Mouse (Mus musculus) bone marrow macrophage, adult 2 months (primary cell): Measurements from ENCODE around the gene Ceacam20. TPM values are rescaled to one million over a fixed set of nuclear protein-coding genes. Genes with fewer than 3 reads are reported as not detected.
"Not testable (repeated sequence)": the region's sequence is repeated elsewhere in the genome, so short reads cannot be mapped to it uniquely, and the experiment has no call there.

Experiments used
- H3K27ac ChIP-seq: 2 replicates; pipeline ENCODE4 v1.5.1; 2012; ENCODE audit warnings: low read depth, low read length; ENCODE audit not compliant: insufficient read depth
- H3K4me1 ChIP-seq: 2 replicates; pipeline ENCODE4 v1.6.1; 2012; ENCODE audit warnings: low read length; ENCODE audit not compliant: control insufficient read depth, insufficient read depth
- H3K4me3 ChIP-seq: 2 replicates; pipeline ENCODE4 v1.5.1; 2012; ENCODE audit warnings: mild to moderate bottlenecking, low read length, moderate library complexity; ENCODE audit not compliant: insufficient read depth
- CTCF ChIP-seq: IDR thresholded peaks from 2 replicates; pipeline ENCODE4 v1.5.1; 2012; ENCODE audit warnings: low read depth, mild to moderate bottlenecking, low read length, moderate library complexity
- POLR2A ChIP-seq: IDR thresholded peaks from 2 replicates; pipeline ENCODE4 v1.6.1; 2012; ENCODE audit warnings: mild to moderate bottlenecking, low read depth, low read length, borderline replicate concordance
- polyA plus RNA-seq: library from polyadenylated mRNA; stranded (reverse); fragments of >200 nt; gene quantifications from 2 replicates; pipeline ENCODE4 v1.2.4, GENCODE M21; 2012; ENCODE audit not compliant: missing spikeins, insufficient read depth, insufficient read length

Gene Ceacam20
- polyA plus RNA-seq, 1 experiment: not detected

GRCm38 (mm10) chr7:19970196-19970595, 5.0 kb downstream of the Ceacam20 start:
- no peaks in the 10 kb centered on the region for H3K4me1 ChIP-seq
- TF ChIP-seq POLR2A: no peak
- H3K27ac ChIP-seq: no peak overlapping the region
- no peak overlapping the region for H3K4me3 ChIP-seq

DNA sequence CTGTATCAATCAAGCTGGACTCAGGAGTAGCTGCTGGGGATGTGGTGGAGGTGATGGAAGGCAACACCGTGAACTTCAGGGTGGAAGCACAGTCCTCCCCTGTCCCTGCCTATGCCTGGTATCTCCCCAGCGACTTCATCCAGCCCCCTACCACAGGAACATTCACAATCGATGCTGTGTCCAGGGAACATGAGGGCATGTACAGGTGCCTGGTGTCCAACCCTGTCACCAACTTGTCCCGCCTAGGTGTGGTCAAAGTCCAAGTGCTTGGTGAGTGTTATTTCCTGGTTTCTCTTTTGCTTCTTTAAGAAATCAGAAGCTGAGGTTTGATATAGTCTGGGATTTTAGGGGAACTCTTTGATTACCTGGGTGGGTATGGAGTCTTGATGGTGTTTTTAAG, 6.3 kb downstream of the Ceacam20 start:
- no peak for TF ChIP-seq CTCF
- TF ChIP-seq POLR2A: no peak
- H3K4me3 ChIP-seq: no peak overlapping the region
- H3K27ac ChIP-seq: no peak overlapping the region
- H3K4me1 ChIP-seq: no peaks in the 10 kb centered on the region

DNA sequence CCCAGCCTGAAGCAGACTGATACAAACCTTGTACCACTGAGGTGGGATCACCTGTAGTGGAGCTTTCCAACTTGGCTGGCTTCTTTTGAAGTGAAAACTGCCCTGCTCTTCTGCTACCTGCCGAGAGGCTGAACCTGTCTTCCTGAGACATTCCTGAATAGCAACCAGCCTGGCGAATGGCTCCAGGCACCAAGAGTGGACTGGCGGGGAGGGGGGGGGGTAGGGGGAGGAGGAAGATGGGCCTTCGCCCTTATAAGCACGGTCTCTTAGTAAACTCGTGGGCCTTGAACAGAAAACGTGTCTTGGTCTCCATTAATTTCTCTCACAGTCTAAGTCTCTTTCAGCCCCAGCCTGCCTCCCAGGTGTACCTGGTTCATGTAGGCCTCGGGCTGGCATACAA, 26.0 kb downstream of the Ceacam20 start, which contains the start of gene Nlrp9b:
TSS of gene Nlrp9b (plus strand) at position 301 of the 400 bp plus-strand sequence.
- not testable (repeated sequence) for H3K4me1 ChIP-seq, H3K27ac ChIP-seq, H3K4me3 ChIP-seq

- not testable (repeated sequence) for H3K4me3 ChIP-seq, H3K4me1 ChIP-seq, H3K27ac ChIP-seq
These were observed 31.5 kb downstream of the Ceacam20 start for GRCm38 (mm10) chr7:19996721-19997120.

GRCm38 (mm10) chr7:20009987-20010386, 44.8 kb downstream of the Ceacam20 start:
- Histone ChIP-seq H3K4me3 (no peak overlapping the region), H3K4me1 (no peaks in the 10 kb centered on the region), H3K27ac (no peak overlapping the region)
- TF ChIP-seq CTCF: no peak
- no peak for TF ChIP-seq POLR2A

Other genes with a start within 250 kb of the Ceacam20 start
- 23.8 and 25.2 TPM in 2 replicates for gene Tomm40, start 250.0 kb upstream of the Ceacam20 start, polyA plus RNA-seq
- gene Nectin2, start 214.9 kb upstream of the Ceacam20 start, polyA plus RNA-seq: 12.7 and 12.9 TPM in 2 replicates
- gene Bcam, start 194.4 kb upstream of the Ceacam20 start, polyA plus RNA-seq: 0.52 and 2.6 TPM in 2 replicates
- not detected in 2 replicates for gene Cblc, start 168.6 kb upstream of the Ceacam20 start, polyA plus RNA-seq
- gene Bcl3, start 142.6 kb upstream of the Ceacam20 start, polyA plus RNA-seq: 60.7 and 72.2 TPM in 2 replicates
- not detected in 2 replicates for gene Gm19345, start 113.4 kb upstream of the Ceacam20 start, polyA plus RNA-seq
- gene Ceacam16, start 104.1 kb upstream of the Ceacam20 start, polyA plus RNA-seq: 1.6 and 3.5 TPM in 2 replicates
- gene Ceacam19, start 77.4 kb upstream of the Ceacam20 start, polyA plus RNA-seq: 8.1 and 8.5 TPM in 2 replicates
- 13.0 and 16.9 TPM in 2 replicates for gene Pvr, start 44.3 kb upstream of the Ceacam20 start, polyA plus RNA-seq
- not detected in 2 replicates for gene Igsf23, start 14.7 kb upstream of the Ceacam20 start, polyA plus RNA-seq
- not detected in 2 replicates for gene Nlrp9b, start 26.1 kb downstream of the Ceacam20 start, polyA plus RNA-seq
- gene Vmn1r91, start 134.3 kb downstream of the Ceacam20 start, polyA plus RNA-seq: not detected in 2 replicates
- not detected in 2 replicates for gene Gm16442, start 157.2 kb downstream of the Ceacam20 start, polyA plus RNA-seq
- not detected in 2 replicates for gene Vmn1r93, start 173.7 kb downstream of the Ceacam20 start, polyA plus RNA-seq
- not detected in 2 replicates for gene Vmn1r94, start 203.0 kb downstream of the Ceacam20 start, polyA plus RNA-seq
- gene Vmn1r95, start 228.3 kb downstream of the Ceacam20 start, polyA plus RNA-seq: not detected in 2 replicates
- not detected in 2 replicates for gene Gm6164, start 240.2 kb downstream of the Ceacam20 start, polyA plus RNA-seq